Mouse (Mus musculus): ENCODE results near the gene Senp1. TPM values are rescaled to one million over a fixed set of nuclear protein-coding genes. Genes with fewer than 3 reads are reported as not detected.
A peak's percentile ranks its signal among the peaks of the same experiment; 100 is the strongest.

Senp1 gene
- polyA plus RNA-seq, 1 experiment from 2014 or later, result 27.2 TPM

GRCm38 (mm10) chr15:98114098-98114851 is 20.7 kb upstream of the Senp1 start:
- 79% methylated on average over 10 of the region's 10 CpGs for WGBS

GRCm38 (mm10) chr15:98111791-98112190 is 18.2 kb upstream of the Senp1 start:
- no peak for DNase-seq
- no peak overlapping the region for H3K4me2 ChIP-seq (ENCODE audit: low read length)
- H3K4me3 ChIP-seq (replicated peaks; ENCODE audit: low read depth, low read length), result no peak overlapping the region
- H3K9ac ChIP-seq (replicated peaks; ENCODE audit: low read length), result no peak overlapping the region
- no peaks in the 10 kb centered on the region for H3K9me3 ChIP-seq (ENCODE audit: control insufficient read depth, low read length)
- no peak for ATAC-seq (ENCODE audit: low FRiP score, low TSS enrichment)
- no peak overlapping the region for H3K27ac ChIP-seq (replicated peaks; ENCODE audit: low read depth, low read length)
- H3K4me1 ChIP-seq (ENCODE audit: control insufficient read depth, insufficient read depth, low read length), result peaks cover 17% of the 10 kb centered on the region
- H3K27me3 ChIP-seq (ENCODE audit: control insufficient read depth, insufficient read depth, low read length), result no peaks in the 10 kb centered on the region
- peaks cover 24% of the 10 kb centered on the region for H3K36me3 ChIP-seq (ENCODE audit: control insufficient read depth, insufficient read depth, low read length)
- WGBS, result 82% methylated on average over 5 of the region's 5 CpGs

More at GRCm38 (mm10) chr15:98114098-98114851, 20.7 kb upstream of the Senp1 start:
- Histone ChIP-seq H3K9ac (replicated peaks; ENCODE audit: low read length) (no peak overlapping the region), H3K4me2 (ENCODE audit: low read length) (no peak overlapping the region), H3K4me3 (replicated peaks; ENCODE audit: low read depth, low read length) (no peak overlapping the region), H3K36me3 (ENCODE audit: control insufficient read depth, insufficient read depth, low read length) (peaks cover 34% of the 10 kb centered on the region), H3K4me1 (ENCODE audit: control insufficient read depth, insufficient read depth, low read length) (peaks cover 7% of the 10 kb centered on the region), H3K9me3 (ENCODE audit: control insufficient read depth, low read length) (no peaks in the 10 kb centered on the region), H3K27ac (replicated peaks; ENCODE audit: low read depth, low read length) (no peak overlapping the region), H3K27me3 (ENCODE audit: control insufficient read depth, insufficient read depth, low read length) (no peaks in the 10 kb centered on the region)
- DNase-seq (no peak), ATAC-seq (ENCODE audit: low FRiP score, low TSS enrichment) (no peak)

DNA sequence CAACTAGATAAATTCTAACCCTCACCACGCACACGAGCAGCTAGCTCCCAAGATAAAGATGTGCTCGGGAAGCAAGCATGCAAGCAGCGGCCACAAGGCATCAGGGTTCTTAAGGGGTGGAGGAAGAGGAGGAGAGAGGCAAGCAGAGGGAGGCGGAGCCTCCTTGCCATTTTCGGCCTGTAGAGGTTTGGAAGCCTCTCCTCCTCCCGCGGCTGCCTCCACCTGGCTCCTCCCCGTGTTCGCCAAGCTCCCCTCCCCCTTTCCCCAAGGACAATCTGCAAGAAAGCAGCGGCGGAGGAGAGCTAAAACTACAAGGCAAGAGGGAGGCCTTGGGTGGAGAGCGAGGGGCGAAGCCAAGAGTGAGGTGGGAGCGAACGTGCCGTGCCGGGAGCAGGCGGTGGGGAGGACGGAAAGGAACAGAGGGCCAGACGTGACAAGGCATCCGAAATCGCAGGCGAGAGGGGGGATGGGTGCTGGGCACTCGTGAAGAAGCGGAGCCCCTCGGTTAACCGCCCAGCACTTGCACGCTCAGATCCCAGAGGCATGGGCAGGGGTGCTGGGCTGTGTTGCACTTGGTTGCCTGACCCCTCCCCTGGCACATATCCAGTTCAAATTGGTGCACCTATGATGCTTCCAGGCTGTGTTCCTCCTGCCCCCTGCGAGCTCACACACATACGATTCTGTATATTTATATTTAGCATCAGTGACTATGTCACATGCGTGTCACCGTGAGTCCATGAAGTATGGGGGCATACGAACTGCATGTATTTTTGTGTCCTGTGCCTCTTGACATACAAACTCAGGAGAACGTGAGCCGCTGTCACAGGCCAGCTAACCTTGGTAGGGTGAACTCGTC is 15.0 kb upstream of the Senp1 start:
- H3K9ac ChIP-seq (replicated peaks; ENCODE audit: low read length), result peak overlapping the region; percentile 68
- peak overlapping the region; percentile 66 for H3K4me2 ChIP-seq (ENCODE audit: low read length)
- H3K4me1 ChIP-seq (ENCODE audit: control insufficient read depth, insufficient read depth, low read length), result peaks cover 17% of the 10 kb centered on the region
- ATAC-seq (ENCODE audit: low FRiP score, low TSS enrichment) (peak; percentile 91), DNase-seq (peak; percentile 92)
- WGBS, result 4% methylated on average over 37 of the region's 37 CpGs
- H3K27me3 ChIP-seq (ENCODE audit: control insufficient read depth, insufficient read depth, low read length), result no peaks in the 10 kb centered on the region
- H3K27ac ChIP-seq (replicated peaks; ENCODE audit: low read depth, low read length), result peak overlapping the region; percentile 84
- H3K4me3 ChIP-seq (replicated peaks; ENCODE audit: low read depth, low read length), result peak overlapping the region; percentile 53
- peaks cover 8% of the 10 kb centered on the region for H3K36me3 ChIP-seq (ENCODE audit: control insufficient read depth, insufficient read depth, low read length)
- H3K9me3 ChIP-seq (ENCODE audit: control insufficient read depth, low read length), result no peaks in the 10 kb centered on the region

- H3K36me3 ChIP-seq (ENCODE audit: control insufficient read depth, insufficient read depth, low read length), result peaks cover 8% of the 10 kb centered on the region
- H3K9me3 ChIP-seq (ENCODE audit: control insufficient read depth, low read length), result no peaks in the 10 kb centered on the region
- ATAC-seq (ENCODE audit: low FRiP score, low TSS enrichment) (no peak), DNase-seq (no peak)
- peaks cover 17% of the 10 kb centered on the region for H3K4me1 ChIP-seq (ENCODE audit: control insufficient read depth, insufficient read depth, low read length)
- H3K27me3 ChIP-seq (ENCODE audit: control insufficient read depth, insufficient read depth, low read length), result no peaks in the 10 kb centered on the region
- peak overlapping the region; percentile 66 for H3K4me2 ChIP-seq (ENCODE audit: low read length)
- 30% methylated on average over 11 of the region's 11 CpGs for WGBS
- peak overlapping the region; percentile 53 for H3K4me3 ChIP-seq (replicated peaks; ENCODE audit: low read depth, low read length)
- peak overlapping the region; percentile 84 for H3K27ac ChIP-seq (replicated peaks; ENCODE audit: low read depth, low read length)
- H3K9ac ChIP-seq (replicated peaks; ENCODE audit: low read length), result peak overlapping the region; percentile 68; the same call in 1 of the 2 replicates
These were observed 14.3 kb upstream of the Senp1 start for GRCm38 (mm10) chr15:98107703-98108296.

DNA sequence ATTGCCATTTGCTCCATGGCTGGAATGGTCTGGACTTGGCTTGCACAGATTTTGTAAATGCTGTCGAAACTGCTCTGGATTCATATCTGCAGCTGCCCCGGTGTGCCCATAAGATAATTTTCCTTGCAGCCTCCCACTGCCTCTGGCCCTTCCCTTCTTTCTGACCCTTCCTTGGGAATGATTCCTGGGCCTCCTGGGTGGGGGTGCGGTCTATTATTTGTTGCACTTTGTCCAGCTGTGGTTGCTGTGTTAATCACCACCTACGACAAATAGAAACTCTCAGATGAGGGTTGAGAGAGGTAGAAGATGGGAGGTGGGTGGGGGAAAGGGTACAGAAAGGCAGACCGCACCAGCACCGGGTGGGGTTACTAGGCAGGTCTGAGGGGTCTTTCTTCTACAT is 13.7 kb upstream of the Senp1 start:
- Histone ChIP-seq H3K4me3 (replicated peaks; ENCODE audit: low read depth, low read length) (no peak overlapping the region), H3K9me3 (ENCODE audit: control insufficient read depth, low read length) (no peaks in the 10 kb centered on the region), H3K9ac (replicated peaks; ENCODE audit: low read length) (no peak overlapping the region), H3K27ac (replicated peaks; ENCODE audit: low read depth, low read length) (no peak overlapping the region), H3K4me1 (ENCODE audit: control insufficient read depth, insufficient read depth, low read length) (peaks cover 17% of the 10 kb centered on the region), H3K27me3 (ENCODE audit: control insufficient read depth, insufficient read depth, low read length) (no peaks in the 10 kb centered on the region), H3K4me2 (ENCODE audit: low read length) (no peak overlapping the region), H3K36me3 (ENCODE audit: control insufficient read depth, insufficient read depth, low read length) (peaks cover 3% of the 10 kb centered on the region; the same call in 1 of the 2 replicates)
- 88% methylated on average over 6 of the region's 6 CpGs for WGBS
- ATAC-seq (ENCODE audit: low FRiP score, low TSS enrichment) (no peak), DNase-seq (no peak)

GRCm38 (mm10) chr15:98106506-98106905 is 13.0 kb upstream of the Senp1 start:
- Histone ChIP-seq H3K36me3 (ENCODE audit: control insufficient read depth, insufficient read depth, low read length) (no peaks in the 10 kb centered on the region), H3K9me3 (ENCODE audit: control insufficient read depth, low read length) (no peaks in the 10 kb centered on the region), H3K4me3 (replicated peaks; ENCODE audit: low read depth, low read length) (no peak overlapping the region), H3K4me2 (ENCODE audit: low read length) (no peak overlapping the region), H3K27me3 (ENCODE audit: control insufficient read depth, insufficient read depth, low read length) (no peaks in the 10 kb centered on the region), H3K9ac (replicated peaks; ENCODE audit: low read length) (no peak overlapping the region), H3K4me1 (ENCODE audit: control insufficient read depth, insufficient read depth, low read length) (peaks cover 17% of the 10 kb centered on the region), H3K27ac (replicated peaks; ENCODE audit: low read depth, low read length) (no peak overlapping the region)
- DNase-seq (no peak), ATAC-seq (ENCODE audit: low FRiP score, low TSS enrichment) (no peak)
- WGBS, result 90% methylated on average over 6 of the region's 6 CpGs

- 92% methylated on average over 6 of the region's 6 CpGs for WGBS
- H3K9me3 ChIP-seq (ENCODE audit: control insufficient read depth, low read length), result no peaks in the 10 kb centered on the region
- H3K4me3 ChIP-seq (replicated peaks; ENCODE audit: low read depth, low read length), result no peak overlapping the region
- no peak overlapping the region for H3K4me2 ChIP-seq (ENCODE audit: low read length)
- DNase-seq (no peak), ATAC-seq (ENCODE audit: low FRiP score, low TSS enrichment) (no peak)
- H3K9ac ChIP-seq (replicated peaks; ENCODE audit: low read length), result no peak overlapping the region
- no peaks in the 10 kb centered on the region for H3K36me3 ChIP-seq (ENCODE audit: control insufficient read depth, insufficient read depth, low read length)
- no peak overlapping the region for H3K27ac ChIP-seq (replicated peaks; ENCODE audit: low read depth, low read length)
- H3K4me1 ChIP-seq (ENCODE audit: control insufficient read depth, insufficient read depth, low read length), result no peaks in the 10 kb centered on the region
- no peaks in the 10 kb centered on the region for H3K27me3 ChIP-seq (ENCODE audit: control insufficient read depth, insufficient read depth, low read length)
These were observed 8.9 kb upstream of the Senp1 start for GRCm38 (mm10) chr15:98102401-98102800.

DNA sequence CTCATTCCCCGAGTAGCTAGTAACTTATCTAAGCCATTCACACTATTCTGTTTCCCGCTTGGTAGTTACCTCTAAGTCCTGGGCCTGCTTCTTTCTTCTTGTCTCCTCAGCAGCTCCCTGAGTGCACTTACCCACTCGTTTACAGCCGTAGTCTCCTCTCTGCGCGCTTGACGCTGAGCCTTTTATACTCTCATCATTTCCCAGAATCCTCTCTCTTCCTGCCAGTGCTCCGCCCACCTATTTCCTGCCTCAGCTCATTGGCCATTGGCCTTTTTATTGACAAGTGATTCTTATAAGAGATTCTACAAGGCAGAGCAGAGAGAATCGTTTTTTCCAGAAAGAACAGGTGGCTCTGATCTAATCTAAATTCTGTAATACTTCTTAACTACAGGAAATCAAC is 5.0 kb upstream of the Senp1 start:
- Histone ChIP-seq H3K4me3 (replicated peaks; ENCODE audit: low read depth, low read length) (no peak overlapping the region), H3K9ac (replicated peaks; ENCODE audit: low read length) (no peak overlapping the region), H3K27me3 (ENCODE audit: control insufficient read depth, insufficient read depth, low read length) (no peaks in the 10 kb centered on the region), H3K4me2 (ENCODE audit: low read length) (no peak overlapping the region), H3K4me1 (ENCODE audit: control insufficient read depth, insufficient read depth, low read length) (peaks cover 4% of the 10 kb centered on the region; the same call in 1 of the 2 replicates), H3K36me3 (ENCODE audit: control insufficient read depth, insufficient read depth, low read length) (no peaks in the 10 kb centered on the region), H3K27ac (replicated peaks; ENCODE audit: low read depth, low read length) (no peak overlapping the region), H3K9me3 (ENCODE audit: control insufficient read depth, low read length) (no peaks in the 10 kb centered on the region)
- no peak for ATAC-seq (ENCODE audit: low FRiP score, low TSS enrichment)
- 90% methylated on average over 9 of the region's 9 CpGs for WGBS
- no peak for DNase-seq
